ENCODE assay signal across 8 mouse cellular contexts in the genomic region with DNA sequence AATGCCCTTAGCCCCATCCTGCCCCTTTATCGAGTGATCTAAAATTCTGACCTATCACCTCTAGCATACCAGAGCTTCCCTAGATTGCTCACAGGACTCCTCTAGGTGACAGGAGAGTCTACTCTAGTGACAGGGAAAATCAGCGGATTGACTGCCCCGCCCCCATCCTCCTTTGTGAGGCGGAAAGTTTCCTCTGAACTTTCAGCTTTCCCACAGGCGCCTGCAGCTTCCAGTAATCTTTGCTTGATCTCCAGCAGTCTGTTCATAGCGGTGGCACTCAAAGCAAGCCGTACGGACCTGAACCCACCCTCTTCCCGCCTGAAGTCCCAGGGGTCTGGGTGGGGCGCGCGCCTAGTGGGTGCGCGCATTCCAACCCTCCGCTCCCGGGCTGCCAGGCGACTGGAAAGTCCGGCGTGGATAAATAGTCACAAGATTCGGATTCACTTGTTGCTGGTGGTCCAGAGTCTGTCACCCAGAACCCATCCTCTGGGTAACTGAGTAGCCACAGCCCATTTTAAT. TPM values are rescaled to one million over a fixed set of nuclear protein-coding genes. Genes with fewer than 3 reads are reported as not detected.
DNase-seq lines count a peak whose midpoint lies in the region; ATAC-seq lines count a peak whose summit lies in the region.

No protein-coding gene starts in this region.

- under 1% methylated on average over 20 of the region's 20 CpGs for WGBS in hindbrain, embryonic 16.5 days
- under 1% methylated on average over 20 of the region's 20 CpGs for WGBS in liver, embryonic 12.5 days (ENCODE audit: insufficient replicate concordance)
- under 1% methylated on average over 20 of the region's 20 CpGs for WGBS in neural tube, embryonic 12.5 days

- peak overlapping the region; percentile 62 for H3K4me2 ChIP-seq in hindbrain, embryonic 16.5 days (ENCODE audit: low read length)
- H3K4me2 ChIP-seq in liver, embryonic 12.5 days: peak overlapping the region; percentile 66
- H3K4me2 ChIP-seq in neural tube, embryonic 12.5 days (replicated peaks): peak overlapping the region; percentile 63

- H3K4me1 ChIP-seq in hindbrain, embryonic 16.5 days (ENCODE audit: control insufficient read depth, insufficient read depth, low read depth, low read length): peaks cover 16% of the 10 kb centered on the region
- H3K4me1 ChIP-seq in liver, embryonic 12.5 days: peaks cover 23% of the 10 kb centered on the region
- peaks cover 16% of the 10 kb centered on the region for H3K4me1 ChIP-seq in neural tube, embryonic 12.5 days

- no peaks in the 10 kb centered on the region for H3K9me3 ChIP-seq in hindbrain, embryonic 16.5 days (ENCODE audit: control insufficient read depth, low read length)
- H3K9me3 ChIP-seq in liver, embryonic 12.5 days (replicated peaks): no peaks in the 10 kb centered on the region
- no peaks in the 10 kb centered on the region for H3K9me3 ChIP-seq in neural tube, embryonic 12.5 days

- H3K9ac ChIP-seq in hindbrain, embryonic 16.5 days (ENCODE audit: low read depth, low read length): peak overlapping the region; percentile 58
- peak overlapping the region; percentile 53 for H3K9ac ChIP-seq in liver, embryonic 12.5 days
- peak overlapping the region; percentile 45 for H3K9ac ChIP-seq in neural tube, embryonic 12.5 days

- H3K27me3 ChIP-seq in hindbrain, embryonic 16.5 days (replicated peaks; ENCODE audit: control insufficient read depth, insufficient read depth, low read length): no peaks in the 10 kb centered on the region
- peaks cover 32% of the 10 kb centered on the region for H3K27me3 ChIP-seq in liver, embryonic 12.5 days (replicated peaks)
- no peaks in the 10 kb centered on the region for H3K27me3 ChIP-seq in neural tube, embryonic 12.5 days (replicated peaks)

- no peaks in the 10 kb centered on the region for H3K36me3 ChIP-seq in hindbrain, embryonic 16.5 days (ENCODE audit: control insufficient read depth, insufficient read depth, low read length)
- 0 out of 2 replicates have a peak, but pooled peaks cover 4% of the 10 kb centered on the region for H3K36me3 ChIP-seq in liver, embryonic 12.5 days
- peaks cover 10% of the 10 kb centered on the region; the same call in 1 of the 2 replicates for H3K36me3 ChIP-seq in neural tube, embryonic 12.5 days

- peak; percentile 41 to 61 for DNase-seq in cerebellum, postnatal 10 days
- DNase-seq in cerebellum, adult 11 months: no peak
- peak; percentile 47 to 52 for DNase-seq in adrenal gland, postnatal 4 days (ENCODE audit: low spot score in 2 of 2)
- peak; percentile 86 for DNase-seq in gastrocnemius, postnatal 10 days
- DNase-seq in cerebellum, adult 9-10 months: no peak

- ATAC-seq in hindbrain, embryonic 16.5 days: peak; percentile 62
- peak; percentile 57; the same call in 1 of the 2 replicates for ATAC-seq in liver, embryonic 12.5 days
- peak; percentile 64 for ATAC-seq in neural tube, embryonic 12.5 days (ENCODE audit: low FRiP score, low read depth)

- peak overlapping the region; percentile 44 for H3K4me3 ChIP-seq in hindbrain, embryonic 16.5 days (ENCODE audit: low read length)
- peak overlapping the region; percentile 55 for H3K4me3 ChIP-seq in liver, embryonic 12.5 days
- peak overlapping the region; percentile 29 for H3K4me3 ChIP-seq in neural tube, embryonic 12.5 days

- H3K27ac ChIP-seq in hindbrain, embryonic 16.5 days (ENCODE audit: low read depth, low read length): peak overlapping the region; percentile 49; the same call in 1 of the 2 replicates
- H3K27ac ChIP-seq in liver, embryonic 12.5 days: peak overlapping the region; percentile 60; the same call in 1 of the 2 replicates
- no peak overlapping the region for H3K27ac ChIP-seq in neural tube, embryonic 12.5 days

RNA-seq across cellular contexts. Expression of a gene that starts 0.8 kb away (rescaled TPM):
- total RNA-seq in adrenal gland, postnatal 4 days (2021): 100 to 1,000 TPM; 136 to 153 TPM
- total RNA-seq in gastrocnemius, postnatal 10 days (2021): 100 to 1,000 TPM; 156 to 169 TPM
- polyA plus RNA-seq in hindbrain, embryonic 16.5 days (2015; fragmentation: Nextera tagmentation; extraction: Ambion mirVana): 17.1 and 26.5 TPM in 2 replicates
- 9.8 and 10.9 TPM in 2 replicates for polyA plus RNA-seq in liver, embryonic 12.5 days (2016; fragmentation: Nextera tagmentation; extraction: Ambion mirVana)
- polyA plus RNA-seq in neural tube, embryonic 12.5 days (2016; fragmentation: Nextera tagmentation; extraction: Ambion mirVana): 28.6 and 29.4 TPM in 2 replicates

RNA-seq across cellular contexts. Expression of a gene that starts 11.7 kb away (rescaled TPM):
- 100 to 1,000 TPM; 225 to 230 TPM for total RNA-seq in adrenal gland, postnatal 4 days (2021)
- 100 to 1,000 TPM in 1 of 2 experiments, 10 to 100 TPM in 1; 91.5 to 109 TPM for total RNA-seq in gastrocnemius, postnatal 10 days (2021)
- polyA plus RNA-seq in hindbrain, embryonic 16.5 days (2015; fragmentation: Nextera tagmentation; extraction: Ambion mirVana): 56.3 and 71.4 TPM in 2 replicates
- polyA plus RNA-seq in liver, embryonic 12.5 days (2016; fragmentation: Nextera tagmentation; extraction: Ambion mirVana): 48.0 and 52.1 TPM in 2 replicates
- polyA plus RNA-seq in neural tube, embryonic 12.5 days (2016; fragmentation: Nextera tagmentation; extraction: Ambion mirVana): 104 TPM in 2 replicates

RNA-seq across cellular contexts. Expression of a gene that starts 17.3 kb away (rescaled TPM):
- total RNA-seq in adrenal gland, postnatal 4 days (2021): 10 to 100 TPM; 55.1 to 58.2 TPM
- 1 to 10 TPM; 8.0 to 8.8 TPM for total RNA-seq in gastrocnemius, postnatal 10 days (2021)
- polyA plus RNA-seq in hindbrain, embryonic 16.5 days (2015; fragmentation: Nextera tagmentation; extraction: Ambion mirVana): 54.8 and 68.6 TPM in 2 replicates
- 17.7 and 18.8 TPM in 2 replicates for polyA plus RNA-seq in liver, embryonic 12.5 days (2016; fragmentation: Nextera tagmentation; extraction: Ambion mirVana)
- 51.1 and 63.4 TPM in 2 replicates for polyA plus RNA-seq in neural tube, embryonic 12.5 days (2016; fragmentation: Nextera tagmentation; extraction: Ambion mirVana)

RNA-seq across cellular contexts. Expression of a gene that starts 18.4 kb away (rescaled TPM):
- total RNA-seq in adrenal gland, postnatal 4 days (2021): 10 to 100 TPM; 47.1 to 59.1 TPM
- total RNA-seq in gastrocnemius, postnatal 10 days (2021): 10 to 100 TPM; 20.9 to 21.2 TPM
- polyA plus RNA-seq in hindbrain, embryonic 16.5 days (2015; fragmentation: Nextera tagmentation; extraction: Ambion mirVana): 57.6 and 68.3 TPM in 2 replicates
- polyA plus RNA-seq in liver, embryonic 12.5 days (2016; fragmentation: Nextera tagmentation; extraction: Ambion mirVana): 28.5 and 32.9 TPM in 2 replicates
- 44.8 and 49.4 TPM in 2 replicates for polyA plus RNA-seq in neural tube, embryonic 12.5 days (2016; fragmentation: Nextera tagmentation; extraction: Ambion mirVana)

RNA-seq across cellular contexts. Expression of a gene that starts 28.8 kb away (rescaled TPM):
- total RNA-seq in adrenal gland, postnatal 4 days (2021): 100 to 1,000 TPM; 212 to 220 TPM
- total RNA-seq in gastrocnemius, postnatal 10 days (2021): 10 to 100 TPM; 77.2 to 78.3 TPM
- 62.3 and 64.6 TPM in 2 replicates for polyA plus RNA-seq in hindbrain, embryonic 16.5 days (2015; fragmentation: Nextera tagmentation; extraction: Ambion mirVana)
- polyA plus RNA-seq in liver, embryonic 12.5 days (2016; fragmentation: Nextera tagmentation; extraction: Ambion mirVana): 74.4 and 79.9 TPM in 2 replicates
- 86.9 and 89.9 TPM in 2 replicates for polyA plus RNA-seq in neural tube, embryonic 12.5 days (2016; fragmentation: Nextera tagmentation; extraction: Ambion mirVana)

Comparison
In these comparisons a context has a peak if more than half of its experiments do, and no peak if none do; other contexts are left out.
1. DNase-seq: peak in cerebellum, postnatal 10 days (2 of 2), adrenal gland, postnatal 4 days (2 of 2) and gastrocnemius, postnatal 10 days (single experiment); none in cerebellum, adult 11 months (single experiment) and cerebellum, adult 9-10 months (single experiment).
2. Peak in every context shown above with its lines, with median percentiles within 50 percentile points of each other: ATAC-seq, H3K4me2 ChIP-seq, H3K4me3 ChIP-seq and H3K9ac ChIP-seq.